Mouse (Mus musculus): Measurements from ENCODE around the gene Catsperg1. TPM values are rescaled to one million over a fixed set of nuclear protein-coding genes. Genes with fewer than 3 reads are reported as not detected.
A peak's percentile ranks its signal among the peaks of the same experiment; 100 is the strongest.
"Not testable (repeated sequence)": the region's sequence is repeated elsewhere in the genome, so short reads cannot be mapped to it uniquely, and the experiment has no call there.

Catsperg1 gene
- total RNA-seq (2021): under 1 TPM in 1 of 2 experiments, not detected in 1; 0.89 TPM
- long read RNA-seq, experiment 1: 0 reads
- long read RNA-seq, experiment 2: 0 reads

- no peak for DNase-seq
These were observed at the start of gene Catsperg1 for GRCm38 (mm10) chr7:29213675-29214082. Catsperg1 (minus strand) TSS chr7:29214035.

GRCm38 (mm10) chr7:29262151-29262550 is 48.3 kb upstream of the Catsperg1 start:
- DNase-seq: no peak

GRCm38 (mm10) chr7:29259781-29260730 is 46.2 kb upstream of the Catsperg1 start:
- no peak for DNase-seq

- no peak for DNase-seq
These were observed 43.5 kb upstream of the Catsperg1 start for GRCm38 (mm10) chr7:29257368-29257767.

GRCm38 (mm10) chr7:29255875-29256274 is 42.0 kb upstream of the Catsperg1 start:
- DNase-seq: no peak

- peak in 1 of 2 experiments; percentile 47 for DNase-seq
These were observed 40.0 kb upstream of the Catsperg1 start for GRCm38 (mm10) chr7:29253842-29254241.

- no peak for DNase-seq
These were observed 37.3 kb upstream of the Catsperg1 start for GRCm38 (mm10) chr7:29251166-29251565.

- DNase-seq: peak; percentile 60 to 70
These were observed 34.5 kb upstream of the Catsperg1 start, which contains the start of gene 2200002D01Rik for GRCm38 (mm10) chr7:29248261-29248841. 2200002D01Rik (minus strand) TSS chr7:29248466.

GRCm38 (mm10) chr7:29247706-29248105 is 33.9 kb upstream of the Catsperg1 start:
- peak; percentile 29 to 60 for DNase-seq

GRCm38 (mm10) chr7:29247314-29247700 is 33.5 kb upstream of the Catsperg1 start:
- peak; percentile 75 to 94 for DNase-seq

GRCm38 (mm10) chr7:29246619-29247313 is 32.9 kb upstream of the Catsperg1 start:
- DNase-seq: no peak

- no peak for DNase-seq
These were observed 32.2 kb upstream of the Catsperg1 start for GRCm38 (mm10) chr7:29246015-29246414.

GRCm38 (mm10) chr7:29244732-29245416 is 31.0 kb upstream of the Catsperg1 start:
- DNase-seq: no peak

GRCm38 (mm10) chr7:29238019-29238967 is 24.5 kb upstream of the Catsperg1 start, which contains the start of gene Yif1b:
Yif1b (plus strand) TSS chr7:29238329.
- peak; percentile 99 for DNase-seq

GRCm38 (mm10) chr7:29237596-29237995 is 23.8 kb upstream of the Catsperg1 start:
- DNase-seq: not testable (repeated sequence)

GRCm38 (mm10) chr7:29236593-29236992 is 22.8 kb upstream of the Catsperg1 start:
- DNase-seq: no peak

GRCm38 (mm10) chr7:29234661-29235060 is 20.8 kb upstream of the Catsperg1 start:
- no peak for DNase-seq

- peak; percentile 58 to 77 for DNase-seq
These were observed 19.9 kb upstream of the Catsperg1 start for GRCm38 (mm10) chr7:29233745-29234144.

GRCm38 (mm10) chr7:29232247-29233013 is 18.6 kb upstream of the Catsperg1 start, which contains the start of gene Kcnk6:
Kcnk6 (minus strand) TSS chr7:29232515.
- DNase-seq: peak; percentile 82 to 85

GRCm38 (mm10) chr7:29231517-29231916 is 17.7 kb upstream of the Catsperg1 start:
- peak; percentile 31 to 37 for DNase-seq

Data from heart, adult 18-20 months (tissue).